Mouse (Mus musculus) spleen, postnatal 36 days (tissue): ENCODE measurements around the gene Irf2.

Experiments used
- DNase-seq, 2 experiments: peaks; one replicate each; pipeline ENCODE4 v3.0.0; 2022; ENCODE audit warnings: low spot score in 2 of 2, mixed read lengths in 1 of 2

Irf2 gene

DNA sequence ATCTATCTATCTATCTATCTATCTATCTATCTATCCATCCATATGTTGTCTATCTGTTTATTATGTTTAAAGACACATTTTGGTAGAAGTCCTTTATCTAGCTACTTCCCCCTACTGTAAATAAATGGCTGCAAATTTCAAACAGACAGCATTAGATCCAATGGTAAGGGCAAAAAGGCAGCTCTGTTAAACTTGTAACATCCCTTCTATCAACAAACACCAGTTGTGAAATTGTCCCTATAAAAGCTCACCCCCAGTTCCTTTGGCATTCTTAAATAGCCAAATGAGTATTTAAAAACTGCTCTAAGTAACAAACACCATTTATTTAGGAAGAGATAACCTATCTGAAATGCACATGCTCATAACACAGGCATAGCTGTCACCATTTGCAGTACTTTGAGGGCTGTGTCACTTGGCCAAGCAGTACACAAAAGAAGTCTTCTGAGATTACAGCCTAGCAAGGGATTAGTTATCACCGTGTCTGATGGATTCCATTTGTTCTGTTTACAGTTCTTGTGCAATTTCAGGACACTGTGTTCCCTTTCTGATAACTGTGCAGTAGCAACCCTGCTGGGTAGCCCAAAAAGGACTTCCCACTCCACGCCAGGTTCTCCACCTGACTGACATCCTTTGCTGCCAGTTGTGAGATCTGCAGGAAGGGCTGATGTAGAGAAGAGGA is 136.2 kb downstream of the Irf2 start:
- no peak for DNase-seq

DNA sequence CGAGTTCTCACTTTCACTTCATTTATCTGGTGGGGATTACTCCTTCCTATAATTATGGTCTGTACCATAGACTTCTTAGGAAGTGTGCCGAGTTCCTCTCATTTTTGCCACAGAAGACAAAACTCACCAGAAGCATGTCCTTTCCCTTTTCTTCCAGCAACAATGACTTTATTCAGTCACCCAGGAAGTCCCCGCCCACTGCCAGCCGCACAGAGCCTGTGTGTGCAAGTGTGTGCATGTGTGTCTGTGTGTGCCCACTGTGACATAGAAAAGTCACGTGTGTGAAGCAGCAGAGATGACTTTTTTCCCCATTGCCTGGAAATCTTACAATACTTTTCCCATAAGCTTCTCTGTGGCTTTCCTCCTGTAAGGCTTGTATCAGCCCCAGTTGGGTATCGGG is 141.8 kb downstream of the Irf2 start:
- DNase-seq, result peak; percentile 59 to 65

DNA sequence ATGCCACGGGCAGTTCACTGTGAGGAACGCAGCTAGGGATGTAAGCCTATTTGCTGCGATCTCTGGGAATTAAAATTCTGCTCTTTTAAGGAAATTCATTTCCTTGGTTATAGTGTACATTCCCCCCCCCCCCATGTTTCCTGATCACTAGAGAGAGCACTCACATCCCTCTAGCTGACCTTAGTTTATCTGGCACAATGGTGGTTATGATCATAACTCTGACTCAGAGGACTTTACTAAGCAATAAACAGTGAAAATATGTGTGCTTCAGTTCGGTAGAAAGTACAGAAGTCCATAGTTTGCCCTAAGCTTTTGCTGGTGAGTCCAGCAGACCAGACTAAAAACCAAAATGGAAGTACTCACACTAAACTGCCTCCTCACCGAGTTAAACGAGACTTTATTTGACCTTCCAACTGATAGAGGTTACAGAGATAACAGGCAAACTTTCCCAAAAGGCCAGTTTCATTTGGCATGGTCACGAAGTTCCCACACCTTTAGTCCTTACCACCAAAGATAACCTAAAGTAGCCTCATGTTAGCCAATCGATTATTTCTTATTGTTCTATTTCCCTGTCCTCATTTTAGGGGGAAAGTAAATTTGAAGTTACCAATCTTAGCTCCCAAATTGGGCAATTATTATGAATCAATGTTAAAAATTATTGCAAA is 142.4 kb downstream of the Irf2 start:
- no peak for DNase-seq

DNA sequence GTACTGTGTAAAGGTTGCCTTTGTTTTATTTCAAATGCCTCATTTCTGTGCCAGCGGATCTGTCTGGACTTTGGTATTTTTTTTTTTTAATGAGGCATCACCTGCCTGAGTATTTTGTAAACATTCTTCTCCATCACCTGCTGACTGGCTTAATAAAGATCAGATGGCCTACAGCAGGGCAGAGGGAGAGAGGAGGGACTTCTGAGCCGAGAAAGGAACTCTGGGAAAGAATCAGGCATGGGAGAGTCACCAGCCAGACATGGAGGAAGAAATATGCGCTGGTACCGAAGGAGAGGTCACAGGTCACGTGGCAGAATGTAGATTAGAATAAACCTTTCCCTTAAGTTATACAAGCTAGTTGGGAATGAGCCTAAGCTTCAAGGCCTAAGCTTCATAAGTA is 143.2 kb downstream of the Irf2 start:
- DNase-seq, result no peak

DNA sequence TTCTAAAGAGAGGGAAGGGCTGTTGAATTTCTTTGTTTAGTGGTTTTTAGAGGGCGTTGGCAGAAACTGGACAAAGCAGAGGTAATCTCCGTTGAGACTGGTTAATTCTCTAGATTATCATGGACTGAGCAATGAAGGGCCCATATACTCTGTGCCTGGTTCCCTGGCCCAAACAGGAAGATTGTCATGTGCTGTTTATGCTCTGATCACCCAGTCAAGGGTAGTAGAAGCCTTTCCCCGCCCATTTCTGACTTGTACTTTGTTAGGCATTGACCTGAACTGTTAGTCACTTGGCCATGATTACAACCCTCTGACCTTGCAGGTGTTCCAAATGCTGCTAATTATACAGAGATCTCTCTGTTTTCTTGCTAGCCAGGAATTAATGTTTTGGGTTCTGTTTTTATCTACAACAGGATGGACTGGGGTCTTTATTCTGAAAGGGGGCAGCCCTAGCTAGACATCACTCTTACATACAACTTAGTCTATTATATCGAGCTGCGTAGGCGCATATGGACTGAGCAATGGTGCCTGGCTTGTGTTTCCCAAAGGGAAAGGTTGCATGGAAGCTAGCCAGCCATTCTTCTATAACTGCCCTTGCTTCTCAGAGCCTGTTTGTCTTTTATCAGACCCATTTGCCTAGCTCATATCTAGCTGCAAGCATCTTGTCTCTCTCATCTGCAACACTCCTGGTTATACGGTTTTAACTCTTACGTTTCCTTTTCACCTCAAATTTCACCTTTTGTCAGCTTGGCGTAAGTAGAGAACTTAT is 143.9 kb downstream of the Irf2 start:
- DNase-seq, result peak in 1 of 2 experiments; percentile 10

DNA sequence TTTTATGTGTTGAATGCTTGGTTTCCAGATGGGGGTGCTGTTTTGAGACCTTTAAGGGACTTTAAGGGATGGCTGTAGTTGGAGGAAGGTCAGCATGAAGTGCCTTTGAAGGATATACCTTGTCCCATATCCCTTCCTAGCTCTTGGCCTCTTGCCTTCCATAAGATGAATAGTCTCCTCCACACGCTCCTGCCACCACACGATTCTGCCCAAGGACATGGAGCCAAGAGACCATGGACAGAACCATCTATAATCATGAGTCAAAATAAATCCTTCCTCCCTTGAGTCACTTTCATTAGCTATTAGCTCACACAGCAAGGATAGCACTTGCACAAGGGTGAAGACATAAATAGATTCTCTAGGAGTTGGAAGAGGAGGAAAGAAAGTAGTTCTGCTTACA is 146.3 kb downstream of the Irf2 start:
- DNase-seq, result no peak

DNA sequence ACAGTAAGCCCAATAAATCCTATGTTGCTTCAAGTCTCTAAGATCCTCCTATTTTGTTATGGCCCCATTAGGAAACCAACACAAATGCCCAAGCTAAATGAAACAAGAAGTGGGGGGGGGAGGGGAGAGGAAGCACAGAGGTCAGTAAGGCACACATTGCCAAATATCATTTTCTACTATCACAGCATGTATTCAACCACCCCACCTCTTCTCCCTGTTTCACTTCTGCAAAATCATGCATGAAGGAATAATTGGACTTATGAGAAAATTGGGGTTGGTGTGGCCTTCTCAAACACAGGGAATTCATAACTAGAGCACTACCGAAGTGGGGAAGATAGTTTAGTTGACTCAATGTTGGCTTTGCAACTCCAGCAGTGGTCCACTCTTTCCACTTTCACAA is 146.7 kb downstream of the Irf2 start:
- DNase-seq, result peak; percentile 52 to 71

DNA sequence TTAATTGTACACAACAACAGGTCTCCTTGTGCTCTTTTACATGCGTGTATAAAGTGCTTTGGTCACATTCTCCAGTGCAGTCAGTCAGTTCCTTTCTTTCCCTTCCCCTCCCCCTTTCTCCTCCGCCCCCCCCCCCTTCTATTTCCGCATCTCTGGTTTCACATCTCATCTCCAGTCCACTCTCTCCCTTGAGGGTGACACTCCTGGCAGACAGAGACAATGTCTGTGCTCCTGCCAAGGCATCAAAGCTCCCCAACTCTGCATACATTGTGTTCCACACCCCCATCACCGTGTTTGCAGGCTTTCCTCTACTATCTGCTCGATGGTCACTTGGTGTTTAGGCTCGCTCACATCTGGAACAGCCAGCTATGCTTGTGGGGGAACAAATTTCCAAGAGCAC is 147.9 kb downstream of the Irf2 start:
- peak; percentile 27 to 46 for DNase-seq

DNA sequence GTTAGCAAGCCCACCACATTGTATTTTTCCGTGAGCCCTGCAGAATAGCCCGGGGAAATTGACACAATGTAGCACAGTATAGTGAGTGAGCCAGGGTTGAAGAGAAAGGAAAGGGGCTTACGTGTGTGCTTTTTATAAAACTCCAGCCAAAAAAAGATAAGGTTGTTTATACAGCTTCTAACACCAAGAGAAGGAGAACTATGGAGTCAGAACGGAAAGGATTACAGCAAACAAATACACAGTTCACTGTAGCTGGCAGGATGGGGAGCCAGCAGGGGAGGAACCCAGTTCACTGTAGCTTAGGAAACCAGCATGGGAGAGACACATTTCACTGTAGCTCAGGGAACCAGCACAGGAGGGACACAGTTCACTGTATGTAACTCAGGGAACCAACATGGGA is 149.0 kb downstream of the Irf2 start:
- no peak for DNase-seq

DNA sequence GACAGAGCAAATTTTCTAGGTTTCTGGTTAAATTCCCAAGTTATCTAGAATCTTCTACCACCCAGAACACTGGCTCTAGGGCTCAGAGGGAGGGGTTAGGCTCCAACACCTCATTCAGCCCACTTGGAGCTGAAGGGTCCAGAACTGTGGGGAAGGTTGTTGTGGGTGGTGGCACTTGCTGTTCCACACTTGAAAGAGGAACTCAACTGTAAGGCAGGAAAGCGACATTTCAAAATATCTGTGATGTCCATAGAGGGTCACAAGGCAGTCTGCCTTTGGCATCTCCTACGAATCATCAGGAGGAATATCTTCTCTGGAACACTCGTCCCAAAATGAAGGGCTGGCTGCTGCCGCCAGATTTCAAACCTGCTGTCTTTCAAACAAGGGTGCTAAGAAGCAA is 150.7 kb downstream of the Irf2 start:
- peak; percentile 43 to 47 for DNase-seq

DNA sequence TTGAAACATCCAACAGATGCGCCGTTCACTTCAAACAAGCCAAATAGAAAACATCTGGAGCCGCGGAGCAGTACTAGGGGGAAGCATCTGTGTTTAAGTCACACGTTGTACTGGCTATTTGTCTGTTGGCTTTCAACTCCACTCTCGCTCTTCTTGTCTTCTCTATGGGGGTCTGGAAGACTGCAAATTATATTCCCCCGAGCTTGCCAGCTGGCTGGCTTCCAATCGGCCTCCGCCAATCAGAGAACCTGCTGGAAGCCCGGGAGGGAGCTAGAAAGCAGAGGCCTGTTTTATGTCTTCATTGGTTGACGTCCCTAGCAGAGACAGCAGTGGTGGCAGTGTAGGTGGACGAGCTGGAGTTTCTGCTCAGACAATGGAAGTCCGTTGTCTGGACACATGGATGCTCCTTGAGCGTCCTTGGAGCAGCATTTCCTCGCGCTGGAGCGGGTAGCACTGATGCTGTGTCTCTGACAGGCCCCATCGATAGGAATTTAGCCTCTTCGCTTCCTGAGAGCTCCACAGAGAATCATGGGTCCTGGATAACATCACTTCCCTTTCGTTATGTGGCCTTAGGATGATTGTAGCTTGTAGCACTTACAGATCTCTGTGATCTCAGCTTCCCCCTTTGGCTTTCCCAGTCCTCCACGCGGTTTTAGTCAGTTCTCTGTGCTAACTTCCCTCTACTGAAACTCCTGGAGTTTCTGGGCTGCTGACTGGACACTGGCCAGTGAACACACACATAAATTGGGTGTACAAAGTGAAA is 153.2 kb downstream of the Irf2 start:
- DNase-seq, result peak; percentile 14 to 42

DNA sequence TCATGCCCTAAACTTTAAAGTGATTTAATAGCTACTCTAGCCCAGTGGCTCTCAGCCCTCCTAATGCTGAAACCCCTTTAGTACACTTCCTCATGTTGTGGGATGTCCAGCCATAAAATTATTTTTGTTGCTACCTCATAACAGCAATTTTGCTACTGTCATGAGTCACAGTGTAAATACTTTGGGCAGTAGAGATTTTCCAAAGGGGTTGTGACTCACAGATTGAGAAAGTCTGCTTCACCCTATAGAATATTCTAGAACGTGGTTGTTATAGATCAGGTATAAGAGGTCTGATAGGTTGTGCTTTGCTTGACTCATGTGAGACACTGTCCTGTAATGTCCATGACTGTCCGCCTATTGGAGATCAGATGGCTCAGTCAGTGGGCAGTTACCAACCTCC is 154.9 kb downstream of the Irf2 start:
- no peak for DNase-seq

DNA sequence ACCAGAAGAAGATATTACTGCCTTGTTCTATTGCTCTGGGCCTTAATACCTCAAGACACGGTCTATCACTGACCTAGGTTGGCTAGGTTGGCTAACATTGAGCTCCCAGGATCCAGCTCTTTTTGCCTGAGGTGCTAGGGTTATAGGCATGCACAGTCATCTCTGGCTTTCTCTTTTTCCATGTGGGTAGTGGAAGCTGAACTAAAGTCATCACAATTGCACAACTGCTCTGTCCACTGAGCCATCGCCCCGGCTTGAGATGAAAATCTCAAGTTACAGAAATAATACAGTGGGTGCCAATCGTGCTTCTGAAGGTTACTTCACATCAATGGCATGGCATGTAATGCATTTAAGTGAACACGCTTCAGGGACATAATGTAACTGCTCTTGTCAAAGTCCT is 156.5 kb downstream of the Irf2 start:
- DNase-seq, result no peak

DNA sequence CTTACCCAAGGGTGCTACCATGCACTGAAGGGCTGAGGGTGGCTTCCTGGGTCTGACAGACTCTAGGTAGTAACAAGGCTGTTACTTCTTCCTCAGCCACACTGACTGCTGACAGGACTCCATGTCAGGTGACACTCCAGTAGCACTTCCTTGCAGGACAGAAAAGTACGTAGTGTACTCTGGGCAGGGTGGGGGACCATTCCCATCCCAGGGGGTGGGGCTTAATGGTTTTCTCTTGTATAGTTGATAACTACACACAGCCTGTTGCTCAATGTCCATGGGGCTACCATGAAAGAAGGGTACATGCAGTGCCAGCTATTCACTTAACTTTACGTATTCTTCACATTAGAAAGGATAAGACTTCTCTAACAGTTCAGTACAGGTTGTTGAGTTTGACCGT is 157.2 kb downstream of the Irf2 start:
- no peak for DNase-seq
